Mouse (Mus musculus) embryo, embryonic 9.5 days (tissue): ENCODE measurements at regions not wholly inside any gene's neighbourhood (a gene's known extent, or its start where the extent isn't known, plus 50 kb on each side); places are given as distances from the start of the nearest gene placed in this dataset.
"Not testable (repeated sequence)": the region's sequence is repeated elsewhere in the genome, so short reads cannot be mapped to it uniquely, and the experiment has no call there.

ENCODE experiments used
- DNase-seq: peaks from one replicate; pipeline ENCODE4 v3.0.0-alpha.2; 2017; ENCODE audit errors: extremely low spot score

DNA sequence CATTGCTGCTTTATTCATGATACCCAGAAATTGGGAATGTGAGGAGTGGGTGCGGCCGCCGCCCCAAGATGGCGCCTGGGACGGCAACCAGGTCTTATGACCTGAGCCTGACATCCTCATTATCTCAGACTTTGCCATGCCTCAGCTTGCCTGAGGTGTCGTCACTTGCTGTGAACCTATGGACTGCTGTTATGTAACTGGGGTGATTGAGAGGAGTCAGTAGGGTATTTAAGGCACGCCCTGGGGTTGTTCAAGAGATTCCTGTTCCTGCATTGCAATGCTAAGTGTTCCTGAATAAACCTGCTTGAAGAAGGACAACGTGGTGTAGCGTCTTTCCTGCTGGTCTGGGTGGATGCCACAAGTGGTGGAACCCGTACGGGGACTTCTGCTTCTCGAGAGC, 211.4 kb upstream of the Pou3f2 start:
- DNase-seq, result no peak

DNA sequence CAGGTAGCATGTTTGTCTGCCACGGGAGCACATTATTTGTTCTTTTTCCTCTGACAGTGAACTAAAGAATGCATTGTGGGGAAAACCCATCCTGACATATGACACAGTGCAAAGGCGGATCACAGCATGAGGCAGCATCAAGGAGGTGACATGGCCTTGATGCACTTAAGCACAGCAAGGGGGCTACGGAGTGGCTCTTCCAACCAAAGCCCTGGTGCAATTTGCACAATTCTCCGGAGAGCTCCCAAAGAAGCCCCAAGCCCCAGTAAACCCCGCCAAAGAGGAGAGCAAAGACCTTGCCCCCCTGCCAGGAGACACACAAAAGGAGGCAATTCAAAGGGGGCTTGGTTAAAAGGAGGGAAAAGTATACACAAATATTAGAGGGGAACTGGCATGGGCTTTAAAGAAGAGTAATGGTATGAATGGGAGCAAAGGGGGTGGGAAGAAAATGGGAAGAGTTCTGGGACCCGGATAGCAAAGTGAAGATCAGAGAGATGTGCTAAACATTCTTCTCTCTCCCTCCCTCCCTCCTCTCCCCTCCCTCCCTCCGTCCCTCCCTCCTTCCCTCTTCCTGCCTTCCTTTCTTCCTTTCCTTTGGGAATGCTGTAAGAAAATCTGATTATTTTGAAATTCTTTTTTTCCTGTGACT, 179.7 kb upstream of the Pou3f2 start:
- DNase-seq, result peak; percentile 60

DNA sequence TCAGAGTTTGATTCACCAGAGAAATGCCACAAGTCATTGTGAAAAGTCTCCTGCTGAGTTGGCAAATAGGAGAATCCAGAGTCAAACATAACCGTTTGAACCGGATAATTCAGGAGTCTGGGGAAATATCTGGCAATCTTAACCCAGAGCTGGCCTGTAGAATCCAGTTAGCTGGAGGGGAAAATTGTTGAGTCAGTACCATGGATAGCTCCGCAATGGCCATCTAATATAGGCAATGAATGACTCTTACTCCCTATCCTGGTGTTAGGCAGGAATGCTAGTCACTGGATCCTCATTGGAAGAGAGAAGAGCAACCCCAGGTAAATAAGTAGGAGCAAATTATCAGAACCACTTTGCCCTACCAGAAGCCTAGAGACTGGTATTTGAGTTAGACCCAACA, 157.4 kb upstream of the Pou3f2 start:
- DNase-seq, result peak; percentile 41

DNA sequence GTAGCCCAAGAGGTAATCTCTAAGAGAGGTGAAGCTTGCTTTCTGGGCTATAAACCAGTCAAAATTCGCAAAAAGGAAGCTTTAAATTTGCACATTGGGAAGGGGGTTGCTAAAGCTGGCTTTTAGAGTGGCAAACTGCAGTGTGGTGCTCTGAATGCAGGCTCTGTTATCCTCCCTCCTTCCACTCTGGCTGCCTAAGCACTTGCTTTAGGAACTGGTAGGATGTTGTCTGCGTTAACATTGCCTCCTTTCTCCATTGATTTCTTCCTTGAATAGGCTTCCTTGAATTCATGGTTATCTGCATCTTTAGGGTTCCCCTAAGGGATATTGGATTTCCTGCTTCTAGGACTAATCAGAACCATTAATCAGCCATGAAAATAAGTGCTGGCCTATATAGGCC, 120.8 kb upstream of the Pou3f2 start:
- no peak for DNase-seq

DNA sequence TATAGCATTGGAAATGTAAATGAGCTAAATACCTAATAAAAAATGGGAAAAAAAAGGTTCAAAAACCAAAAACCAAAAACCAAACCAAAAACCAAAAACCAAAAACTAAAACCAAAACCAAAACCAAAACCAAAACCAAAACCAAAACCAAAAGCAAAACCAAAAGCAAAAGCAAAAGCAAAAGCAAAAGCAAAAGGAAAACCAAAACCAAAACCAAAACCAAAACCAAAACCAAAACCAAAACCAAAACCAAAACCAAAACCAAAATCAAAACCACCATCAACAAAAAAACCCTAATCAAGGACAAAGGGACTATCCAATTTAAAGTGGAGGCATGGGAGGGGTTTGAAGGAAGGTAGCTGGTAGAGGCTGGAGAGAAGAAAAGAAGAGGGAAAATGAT, 114.0 kb upstream of the Pou3f2 start:
- not testable (repeated sequence) for DNase-seq

DNA sequence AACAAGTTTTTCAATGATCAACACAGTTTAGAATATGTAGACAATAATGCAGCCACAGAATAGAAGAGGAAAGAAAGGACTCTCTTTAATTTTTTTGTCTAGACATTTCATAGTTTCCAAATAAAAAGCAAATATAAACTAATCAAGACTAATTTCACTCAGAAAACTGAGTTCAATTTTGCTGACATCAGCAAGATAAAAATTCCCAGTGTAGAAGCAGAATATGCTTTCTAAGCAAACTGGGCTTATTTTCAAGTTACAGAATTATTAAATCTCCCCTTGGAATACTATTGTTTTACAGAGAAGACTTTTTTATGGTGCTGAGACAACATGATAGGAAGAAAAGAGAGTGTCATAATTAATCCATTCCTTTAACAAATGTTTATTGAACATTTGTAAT, 99.0 kb upstream of the Pou3f2 start:
- no peak for DNase-seq

DNA sequence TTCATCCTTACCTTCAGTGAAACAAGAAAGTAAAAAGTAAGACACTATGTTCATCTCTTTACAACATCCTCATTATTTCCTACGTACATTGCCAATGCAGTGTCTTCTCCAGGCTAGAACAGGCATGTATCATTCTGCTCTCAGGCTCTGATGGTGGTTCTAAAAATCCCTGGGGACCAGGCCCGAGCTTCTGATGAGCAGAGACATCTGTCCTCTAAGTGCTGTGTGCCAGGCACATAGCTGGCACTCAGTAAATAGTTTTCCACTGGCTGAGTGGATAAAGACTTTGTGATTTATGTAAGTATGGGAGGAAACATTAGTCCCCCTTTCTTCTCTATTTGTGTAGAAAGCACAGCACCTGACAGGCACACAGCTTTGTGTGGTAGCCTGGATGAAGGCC, 77.8 kb upstream of the Pou3f2 start:
- DNase-seq, result no peak

DNA sequence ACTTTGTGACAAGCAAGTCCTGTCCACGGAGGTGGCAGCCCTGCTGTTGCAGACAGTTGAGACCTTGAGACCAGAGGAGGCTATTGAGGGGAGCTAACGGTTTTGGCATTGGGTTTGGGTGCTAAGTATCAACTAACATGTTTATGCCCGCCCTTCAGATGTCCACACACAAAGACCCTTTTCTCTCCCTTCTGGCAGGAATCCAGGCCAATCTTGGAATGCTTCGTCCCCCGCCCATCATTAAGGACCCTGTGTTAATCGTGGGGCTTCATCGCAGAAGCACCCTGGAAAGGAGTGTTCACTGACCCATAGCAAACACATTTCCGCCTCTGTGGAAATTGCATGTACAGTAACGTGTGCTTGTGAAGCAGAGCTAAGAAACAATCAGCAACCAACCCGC, 76.4 kb upstream of the Pou3f2 start:
- DNase-seq, result no peak
